Mouse (Mus musculus) ovary, postnatal 36 days (tissue): ENCODE results near the gene Vmn1r77.
"Not testable (repeated sequence)": the region's sequence is repeated elsewhere in the genome, so short reads cannot be mapped to it uniquely, and the experiment has no call there.

ENCODE experiments used
- DNase-seq: peaks from one replicate; pipeline ENCODE4 v3.0.0; 2022; ENCODE audit warnings: low spot score, mixed read lengths

The Vmn1r77 gene

GRCm38 (mm10) chr7:12036452-12036851, at the start of gene Vmn1r77:
Gene Vmn1r77 (plus strand): TSS chr7:12036752.
- DNase-seq, result not testable (repeated sequence)

GRCm38 (mm10) chr7:12011491-12011890, 25.1 kb upstream of the Vmn1r77 start:
- not testable (repeated sequence) for DNase-seq

GRCm38 (mm10) chr7:12012392-12012791, 24.2 kb upstream of the Vmn1r77 start:
- DNase-seq, result not testable (repeated sequence)

DNA sequence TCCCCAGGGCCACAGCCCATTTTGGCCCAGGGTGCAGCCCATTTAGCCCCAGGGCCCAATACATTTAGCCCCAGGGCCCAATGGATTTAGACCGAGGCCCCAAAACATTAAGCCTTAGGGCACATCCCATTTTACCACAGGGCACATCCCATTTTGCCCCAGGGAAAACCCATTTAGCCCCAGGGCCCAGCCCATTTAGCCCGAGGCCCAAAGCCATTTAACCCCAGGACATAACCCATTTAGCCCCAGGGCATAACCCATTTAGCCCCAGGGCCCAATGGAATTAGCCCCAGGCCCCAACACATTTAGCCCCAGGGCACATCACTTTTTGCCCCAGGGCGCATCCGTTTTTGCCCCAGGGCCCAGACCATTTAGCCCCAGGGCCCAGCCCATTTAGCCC, 23.4 kb upstream of the Vmn1r77 start:
- DNase-seq, result no peak

- not testable (repeated sequence) for DNase-seq
Observed at GRCm38 (mm10) chr7:12017829-12018228, 18.7 kb upstream of the Vmn1r77 start.

- DNase-seq, result no peak
Observed at GRCm38 (mm10) chr7:12040664-12041063, 4.1 kb downstream of the Vmn1r77 start.
